Mouse (Mus musculus) embryonic facial prominence, embryonic 14.5 days (tissue): ENCODE data around the gene Tmsb15l. TPM values are rescaled to one million over a fixed set of nuclear protein-coding genes. Genes with fewer than 3 reads are reported as not detected.

ENCODE experiments used
- ATAC-seq: fragments of 200-750 bp; cut with Nextera tagmentation; 2 replicates; pipeline ENCODE4 v1.8.0; 2017; ENCODE audit warnings: low read depth, moderate number of reproducible peaks, moderate TSS enrichment
- DNase-seq: peaks from one replicate; pipeline ENCODE4 v3.0.0-alpha.2; 2015; ENCODE audit warnings: low spot score
- H3K27ac ChIP-seq: fragments of 300-500 bp; sonication (generic); replicated peaks from 2 replicates; pipeline ENCODE4 v1.5.1; 2014; ENCODE audit warnings: low read depth, mild to moderate bottlenecking, low read length, moderate library complexity
- H3K27me3 ChIP-seq: fragments of 300-500 bp; sonication (generic); replicated peaks from 2 replicates; pipeline ENCODE4 v1.6.1; 2014; ENCODE audit warnings: low read length; ENCODE audit not compliant: control insufficient read depth, insufficient read depth
- H3K36me3 ChIP-seq: fragments of 300-500 bp; sonication (generic); 2 replicates; pipeline ENCODE4 v1.6.1; 2014; ENCODE audit warnings: low read length, mixed read lengths; ENCODE audit not compliant: control insufficient read depth, insufficient read depth
- H3K4me1 ChIP-seq: fragments of 300-500 bp; sonication (generic); 2 replicates; pipeline ENCODE4 v1.6.1; 2014; ENCODE audit warnings: antibody characterized with exemption, low read length; ENCODE audit not compliant: control insufficient read depth, insufficient read depth
- H3K4me2 ChIP-seq: fragments of 300-500 bp; sonication (generic); 2 replicates; pipeline ENCODE4 v1.6.1; 2014; ENCODE audit warnings: low read depth, mild to moderate bottlenecking, low read length, moderate library complexity, mixed read lengths
- H3K4me3 ChIP-seq: fragments of 300-500 bp; sonication (generic); 2 replicates; pipeline ENCODE4 v1.5.1; 2014; ENCODE audit warnings: low read depth, mild to moderate bottlenecking, low read length
- H3K9ac ChIP-seq: fragments of 300-500 bp; sonication (generic); 2 replicates; pipeline ENCODE4 v1.6.1; 2014; ENCODE audit warnings: low read depth, mild to moderate bottlenecking, low read length, moderate library complexity, mixed read lengths
- H3K9me3 ChIP-seq: fragments of 300-500 bp; sonication (generic); 2 replicates; pipeline ENCODE4 v1.6.1; 2016; ENCODE audit warnings: low read length; ENCODE audit not compliant: control insufficient read depth
- polyA plus RNA-seq: library from polyadenylated mRNA; unstranded; fragments of >200 nt; fragmentation: Nextera tagmentation; extraction: Ambion mirVana; gene quantifications from 2 replicates; pipeline ENCODE4 v1.2.1, GENCODE M21; 2014

Gene Tmsb15l
- polyA plus RNA-seq, 1 experiment from 2014 or later, result 6.2 TPM

GRCm38 (mm10) chrX:136925863-136926262 is 50.8 kb downstream of the Tmsb15l start:
- DNase-seq, result peak; percentile 0
- Histone ChIP-seq H3K36me3 (no peaks in the 10 kb centered on the region), H3K9ac (no peak overlapping the region), H3K4me2 (no peak overlapping the region), H3K4me1 (no peaks in the 10 kb centered on the region), H3K4me3 (no peak overlapping the region), H3K9me3 (peaks cover 12% of the 10 kb centered on the region; the same call in 1 of the 2 replicates), H3K27ac (no peak overlapping the region), H3K27me3 (no peaks in the 10 kb centered on the region)
- no peak for ATAC-seq

Other genes with a start within 250 kb of the Tmsb15l start
- 655 and 681 TPM in 2 replicates for gene Morf4l2, start 233.2 kb downstream of the Tmsb15l start, polyA plus RNA-seq
- 0.17 and 0.18 TPM in 2 replicates for gene Glra4, start 196.7 kb downstream of the Tmsb15l start, polyA plus RNA-seq
- 12.8 and 13.5 TPM in 2 replicates for gene Plp1, start 154.2 kb downstream of the Tmsb15l start, polyA plus RNA-seq
- 0.89 and 1.2 TPM in 2 replicates for gene Rab9b, start 108.1 kb downstream of the Tmsb15l start, polyA plus RNA-seq
- gene H2bfm, start 49.5 kb downstream of the Tmsb15l start, polyA plus RNA-seq, result not detected in 2 replicates
- 52.9 and 64.3 TPM in 2 replicates for gene Tmsb15b2, start 1.4 kb downstream of the Tmsb15l start, polyA plus RNA-seq
- 26.8 and 30.7 TPM in 2 replicates for gene Tmsb15b1, start within 50 bp of the Tmsb15l start, polyA plus RNA-seq
- gene Zcchc18, start 16.3 kb upstream of the Tmsb15l start, polyA plus RNA-seq, result 21.5 and 23.3 TPM in 2 replicates
- 9.8 and 13.6 TPM in 2 replicates for gene Slc25a53, start 61.4 kb upstream of the Tmsb15l start, polyA plus RNA-seq
- 7.5 TPM in 2 replicates for gene Fam199x, start 72.7 kb upstream of the Tmsb15l start, polyA plus RNA-seq
- not detected in 2 replicates for gene Esx1, start 145.2 kb upstream of the Tmsb15l start, polyA plus RNA-seq